Mouse (Mus musculus): ENCODE results near the gene 3425401B19Rik.

Gene 3425401B19Rik

GRCm38 (mm10) chr14:32685124-32685826 is at the start of gene 3425401B19Rik:
Gene 3425401B19Rik, minus strand, starts transcription at chr14:32685293.
- DNase-seq (ENCODE audit: low spot score), result no peak

GRCm38 (mm10) chr14:32732961-32733360 is 47.9 kb upstream of the 3425401B19Rik start:
- no peak for DNase-seq (ENCODE audit: low spot score)

- no peak for DNase-seq (ENCODE audit: low spot score)
Observed at GRCm38 (mm10) chr14:32726864-32727263, 41.8 kb upstream of the 3425401B19Rik start.

- DNase-seq (ENCODE audit: low spot score), result no peak
Observed at GRCm38 (mm10) chr14:32721461-32721860, 36.4 kb upstream of the 3425401B19Rik start.

GRCm38 (mm10) chr14:32716763-32717439 is 31.8 kb upstream of the 3425401B19Rik start:
- no peak for DNase-seq (ENCODE audit: low spot score)

GRCm38 (mm10) chr14:32715489-32715888 is 30.4 kb upstream of the 3425401B19Rik start:
- no peak for DNase-seq (ENCODE audit: low spot score)

- no peak for DNase-seq (ENCODE audit: low spot score)
Observed at GRCm38 (mm10) chr14:32715076-32715475, 30.0 kb upstream of the 3425401B19Rik start.

- no peak for DNase-seq (ENCODE audit: low spot score)
Observed at GRCm38 (mm10) chr14:32709861-32710260, 24.8 kb upstream of the 3425401B19Rik start.

- DNase-seq (ENCODE audit: low spot score), result no peak
Observed at GRCm38 (mm10) chr14:32708756-32709155, 23.7 kb upstream of the 3425401B19Rik start.

GRCm38 (mm10) chr14:32707938-32708337 is 22.8 kb upstream of the 3425401B19Rik start:
- DNase-seq (ENCODE audit: low spot score), result no peak

- no peak for DNase-seq (ENCODE audit: low spot score)
Observed at GRCm38 (mm10) chr14:32700972-32701371, 15.9 kb upstream of the 3425401B19Rik start.

- no peak for DNase-seq (ENCODE audit: low spot score)
Observed at GRCm38 (mm10) chr14:32698556-32698955, 13.5 kb upstream of the 3425401B19Rik start.

- no peak for DNase-seq (ENCODE audit: low spot score)
Observed at GRCm38 (mm10) chr14:32697774-32698173, 12.7 kb upstream of the 3425401B19Rik start.

- DNase-seq (ENCODE audit: low spot score), result no peak
Observed at GRCm38 (mm10) chr14:32696344-32696743, 11.3 kb upstream of the 3425401B19Rik start.

GRCm38 (mm10) chr14:32695906-32696305 is 10.8 kb upstream of the 3425401B19Rik start:
- DNase-seq (ENCODE audit: low spot score), result no peak

- no peak for DNase-seq (ENCODE audit: low spot score)
Observed at GRCm38 (mm10) chr14:32684735-32685105, 373 bp downstream of the 3425401B19Rik start.

GRCm38 (mm10) chr14:32683982-32684734 is 935 bp downstream of the 3425401B19Rik start:
- DNase-seq (ENCODE audit: low spot score), result no peak

GRCm38 (mm10) chr14:32683251-32683838 is 1.7 kb downstream of the 3425401B19Rik start:
- DNase-seq (ENCODE audit: low spot score), result no peak

- no peak for DNase-seq (ENCODE audit: low spot score)
Observed at GRCm38 (mm10) chr14:32682536-32682935, 2.6 kb downstream of the 3425401B19Rik start.

- DNase-seq (ENCODE audit: low spot score), result no peak
Observed at GRCm38 (mm10) chr14:32681603-32682002, 3.5 kb downstream of the 3425401B19Rik start.

GRCm38 (mm10) chr14:32678565-32678964 is 6.5 kb downstream of the 3425401B19Rik start:
- DNase-seq (ENCODE audit: low spot score), result no peak

- no peak for DNase-seq (ENCODE audit: low spot score)
Observed at GRCm38 (mm10) chr14:32673178-32673577, 11.9 kb downstream of the 3425401B19Rik start.

Data from c-Kit-positive CD71-positive TER-119-positive erythroid progenitor cells, embryonic 14.5 days (primary cell).